Mouse (Mus musculus): ENCODE measurements around the gene Gm7247.
"Not testable (repeated sequence)": the region's sequence is repeated elsewhere in the genome, so short reads cannot be mapped to it uniquely, and the experiment has no call there.

DNA sequence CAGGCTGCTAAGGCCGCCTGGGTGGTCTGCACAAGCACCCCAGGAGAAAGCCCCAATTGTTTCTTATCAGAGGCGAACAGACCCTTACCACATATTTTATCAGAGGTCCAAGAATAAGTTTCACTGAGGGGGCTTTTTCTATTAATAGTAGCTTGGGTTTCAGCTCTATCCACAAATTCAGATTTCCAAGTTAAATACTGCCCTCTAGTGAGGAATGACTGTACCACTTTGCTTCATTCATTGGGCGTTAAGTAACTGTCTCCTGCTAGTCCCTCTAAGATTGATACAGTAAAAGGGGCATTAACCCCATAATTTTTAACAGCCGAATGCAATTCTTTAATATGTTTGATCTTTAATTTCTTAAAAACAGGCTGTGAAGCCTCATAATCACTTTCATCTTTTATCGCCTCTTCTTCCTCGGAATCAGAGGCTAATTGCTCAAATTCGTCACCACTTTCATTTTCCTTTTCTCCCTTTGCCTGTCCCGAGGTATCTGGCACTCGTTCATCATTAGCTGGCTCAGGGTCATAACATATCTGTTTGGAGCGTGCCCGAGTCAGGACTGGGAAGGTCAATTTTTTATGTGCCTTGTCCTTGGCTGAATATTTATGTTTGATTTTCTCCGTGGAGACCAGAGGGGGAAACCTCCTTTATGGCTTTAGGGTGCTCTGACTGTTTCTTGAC, 119.9 kb downstream of the Gm7247 start:
- TF ChIP-seq TCF12 (IDR thresholded peaks at IDR 0.05; ENCODE audit: insufficient read depth, poor library complexity, severe bottlenecking); POLR2AphosphoS2 (IDR thresholded peaks at IDR 0.05; ENCODE audit: insufficient read length, low read depth); MAX (IDR thresholded peaks at IDR 0.05; ENCODE audit: low read depth); POLR2A (IDR thresholded peaks at IDR 0.05; ENCODE audit: insufficient read length, low read depth); TCF3 (IDR thresholded peaks at IDR 0.05; ENCODE audit: insufficient read length, low read depth): not testable (repeated sequence)

All from myocyte (in vitro differentiated cells).